ENCODE assay signal across 8 mouse cellular contexts in the genomic region with DNA sequence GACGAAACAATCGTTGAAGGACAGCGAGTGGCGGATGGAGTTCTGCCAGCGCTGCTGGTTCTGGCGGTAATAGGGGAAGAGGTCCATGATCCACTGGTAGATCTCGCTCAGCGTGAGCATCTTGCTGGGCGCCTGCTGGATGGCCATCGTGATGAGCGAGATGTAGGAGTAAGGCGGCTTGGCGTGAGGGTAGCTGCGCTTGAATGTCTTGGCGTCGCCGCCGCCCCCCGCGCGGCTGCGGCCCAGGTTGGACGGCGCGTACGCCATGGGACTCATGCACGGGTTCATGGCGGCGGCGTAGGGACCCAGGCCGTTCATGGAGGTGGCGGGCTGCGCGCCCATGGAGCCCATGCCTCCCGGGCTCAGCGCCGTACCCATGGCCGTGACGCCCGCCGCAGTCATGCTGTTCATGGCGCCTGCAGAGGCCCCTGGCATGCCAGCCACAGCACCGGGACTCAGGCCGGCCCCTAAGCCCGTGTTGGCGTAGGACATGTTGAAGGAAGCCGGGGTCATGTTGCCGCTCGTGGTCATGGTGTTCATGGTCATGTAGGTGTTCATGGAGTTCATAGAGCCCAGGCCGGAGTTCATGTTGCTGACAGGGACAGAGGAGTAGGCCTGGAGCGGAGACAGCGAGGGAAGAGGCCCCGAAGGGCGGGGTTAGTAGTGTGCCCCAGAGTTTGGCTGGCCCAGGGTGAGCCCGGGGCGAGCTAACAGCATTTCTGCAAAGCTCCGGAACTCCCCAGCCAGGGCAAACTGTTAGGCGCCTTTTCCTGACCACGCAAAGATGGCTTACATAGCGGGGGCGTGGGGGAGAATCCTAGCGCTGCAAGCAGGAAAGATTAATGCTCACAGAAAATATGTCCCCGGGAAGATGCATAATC. TPM values are rescaled to one million over a fixed set of nuclear protein-coding genes. Genes with fewer than 3 reads are reported as not detected.
DNase-seq lines count a peak whose midpoint lies in the region; ATAC-seq lines count a peak whose summit lies in the region.

No protein-coding gene starts in this region.

- intact Hi-C loops in left cerebral cortex, postnatal 25 days (cut with DNase I): loop anchor here (10.0 kb wide), 1 partner anchor 558 kb away; no protein-coding TSS in a partner anchor

- H3K4me2 ChIP-seq in forebrain, embryonic 16.5 days (ENCODE audit: low read length): no peak overlapping the region
- H3K4me2 ChIP-seq in forebrain, embryonic 11.5 days (ENCODE audit: low read depth, low read length, severe bottlenecking): peak overlapping the region; percentile 36; the same call in 1 of the 2 replicates
- peak overlapping the region; percentile 44 for H3K4me2 ChIP-seq in limb, embryonic 13.5 days (replicated peaks)
- H3K4me2 ChIP-seq in midbrain, embryonic 15.5 days: peak overlapping the region; percentile 26

- H3K4me1 ChIP-seq in forebrain, embryonic 10.5 days: peaks cover 60% of the 10 kb centered on the region
- H3K4me1 ChIP-seq in forebrain, embryonic 16.5 days (replicated peaks; ENCODE audit: control insufficient read depth, insufficient read depth, low read length): peaks cover 23% of the 10 kb centered on the region
- peaks cover 14% of the 10 kb centered on the region; the same call in 1 of the 2 replicates for H3K4me1 ChIP-seq in forebrain, embryonic 11.5 days (replicated peaks; ENCODE audit: control insufficient read depth, insufficient read depth, low read length)
- peaks cover 37% of the 10 kb centered on the region for H3K4me1 ChIP-seq in limb, embryonic 13.5 days
- peaks cover 25% of the 10 kb centered on the region for H3K4me1 ChIP-seq in midbrain, embryonic 15.5 days

- no peaks in the 10 kb centered on the region for H3K36me3 ChIP-seq in forebrain, embryonic 10.5 days (replicated peaks)
- no peaks in the 10 kb centered on the region for H3K36me3 ChIP-seq in forebrain, embryonic 16.5 days (ENCODE audit: control insufficient read depth, insufficient read depth)
- H3K36me3 ChIP-seq in forebrain, embryonic 11.5 days (ENCODE audit: control insufficient read depth, insufficient read depth, low read length): no peaks in the 10 kb centered on the region
- no peaks in the 10 kb centered on the region for H3K36me3 ChIP-seq in limb, embryonic 13.5 days
- no peaks in the 10 kb centered on the region for H3K36me3 ChIP-seq in midbrain, embryonic 15.5 days (replicated peaks)

- DNase-seq in forebrain, embryonic 10.5 days (ENCODE audit: extremely low spot score, low spot score): peak; percentile 56
- DNase-seq in forebrain, embryonic 11.5 days (ENCODE audit: low spot score): peak; percentile 64
- no peak for DNase-seq in MN1 (ENCODE audit: low spot score)
- no peak for DNase-seq in layer of hippocampus, postnatal 36 days
- no peak for DNase-seq in left cerebral cortex, postnatal 25 days (ENCODE audit: low spot score in 2 of 2)

- under 1% methylated on average over 63 of the region's 63 CpGs for WGBS in forebrain, embryonic 10.5 days
- WGBS in forebrain, embryonic 16.5 days: 2% methylated on average over 54 of the region's 63 CpGs
- WGBS in forebrain, embryonic 11.5 days: 1% methylated on average over 63 of the region's 63 CpGs
- WGBS in limb, embryonic 13.5 days: under 1% methylated on average over 63 of the region's 63 CpGs
- 1% methylated on average over 63 of the region's 63 CpGs for WGBS in midbrain, embryonic 15.5 days

- no peak overlapping the region for H3K9ac ChIP-seq in forebrain, embryonic 16.5 days (replicated peaks; ENCODE audit: low read depth, low read length)
- no peak overlapping the region for H3K9ac ChIP-seq in forebrain, embryonic 11.5 days (ENCODE audit: low read length)
- H3K9ac ChIP-seq in limb, embryonic 13.5 days: no peak overlapping the region
- no peak overlapping the region for H3K9ac ChIP-seq in midbrain, embryonic 15.5 days

- H3K27me3 ChIP-seq in forebrain, embryonic 10.5 days (ENCODE audit: poor library complexity, severe bottlenecking): peaks cover 100% of the 10 kb centered on the region
- peaks cover 68% of the 10 kb centered on the region for H3K27me3 ChIP-seq in forebrain, embryonic 16.5 days (replicated peaks; ENCODE audit: control insufficient read depth, insufficient read depth, low read length)
- peaks cover 79% of the 10 kb centered on the region for H3K27me3 ChIP-seq in forebrain, embryonic 11.5 days (ENCODE audit: control insufficient read depth, insufficient read depth, low read length)
- H3K27me3 ChIP-seq in limb, embryonic 13.5 days: peaks cover 92% of the 10 kb centered on the region
- H3K27me3 ChIP-seq in midbrain, embryonic 15.5 days (replicated peaks): peaks cover 78% of the 10 kb centered on the region

- ATAC-seq in forebrain, embryonic 16.5 days: no peak
- no peak for ATAC-seq in forebrain, embryonic 11.5 days (replicated peaks; ENCODE audit: low FRiP score)
- ATAC-seq in limb, embryonic 13.5 days (ENCODE audit: low FRiP score, low read depth): no peak
- no peak for ATAC-seq in midbrain, embryonic 15.5 days (replicated peaks)

- H3K4me3 ChIP-seq in forebrain, embryonic 10.5 days: peak overlapping the region; percentile 41
- no peak overlapping the region for H3K4me3 ChIP-seq in forebrain, embryonic 16.5 days (replicated peaks; ENCODE audit: low read length)
- H3K4me3 ChIP-seq in forebrain, embryonic 11.5 days (ENCODE audit: low read depth, low read length): peak overlapping the region; percentile 12; the same call in 1 of the 2 replicates
- H3K4me3 ChIP-seq in limb, embryonic 13.5 days: peak overlapping the region; percentile 24
- H3K4me3 ChIP-seq in midbrain, embryonic 15.5 days: peak overlapping the region; percentile 11

- H3K27ac ChIP-seq in forebrain, embryonic 10.5 days: 0 out of 2 replicates have a peak overlapping the region, but pooled peaks have one; percentile 13
- H3K27ac ChIP-seq in forebrain, embryonic 16.5 days (ENCODE audit: low read length): no peak overlapping the region
- H3K27ac ChIP-seq in forebrain, embryonic 11.5 days (ENCODE audit: low read depth, low read length): no peak overlapping the region
- H3K27ac ChIP-seq in limb, embryonic 13.5 days: no peak overlapping the region
- H3K27ac ChIP-seq in midbrain, embryonic 15.5 days: 0 out of 2 replicates have a peak overlapping the region, but pooled peaks have one; percentile 6

- no peaks in the 10 kb centered on the region for H3K9me3 ChIP-seq in forebrain, embryonic 10.5 days
- H3K9me3 ChIP-seq in forebrain, embryonic 16.5 days (ENCODE audit: control insufficient read depth, low read length): no peaks in the 10 kb centered on the region
- H3K9me3 ChIP-seq in forebrain, embryonic 11.5 days (ENCODE audit: control insufficient read depth, low read length): no peaks in the 10 kb centered on the region
- no peaks in the 10 kb centered on the region for H3K9me3 ChIP-seq in limb, embryonic 13.5 days
- H3K9me3 ChIP-seq in midbrain, embryonic 15.5 days: no peaks in the 10 kb centered on the region

RNA-seq across cellular contexts. Expression of a gene that starts 3.7 kb away (rescaled TPM):
- 0.17 and 0.61 TPM in 2 replicates for polyA plus RNA-seq in forebrain, embryonic 10.5 days (2016; fragmentation: Nextera tagmentation; extraction: Ambion mirVana)
- polyA plus RNA-seq in forebrain, embryonic 16.5 days (2015; fragmentation: Nextera tagmentation; extraction: Ambion mirVana): 0.16 TPM in 1 of 2 replicates, not detected in the other
- polyA plus RNA-seq in forebrain, embryonic 11.5 days (2014; fragmentation: Nextera tagmentation; extraction: Ambion mirVana): 1.7 and 1.9 TPM in 2 replicates
- polyA plus RNA-seq in limb, embryonic 13.5 days (2015; fragmentation: Nextera tagmentation; extraction: Ambion mirVana): 0.09 TPM in 1 of 2 replicates, not detected in the other
- 4.2 and 4.3 TPM in 2 replicates for polyA plus RNA-seq in midbrain, embryonic 15.5 days (2015; fragmentation: Nextera tagmentation; extraction: Ambion mirVana)
- not detected for total RNA-seq in layer of hippocampus, postnatal 36 days (2021)
- total RNA-seq in left cerebral cortex, postnatal 25 days (2021): under 1 TPM in 1 of 2 experiments, not detected in 1; 0.18 TPM

RNA-seq across cellular contexts. Expression of a gene that starts 20.9 kb away (rescaled TPM):
- 0.21 and 0.43 TPM in 2 replicates for polyA plus RNA-seq in forebrain, embryonic 10.5 days (2016; fragmentation: Nextera tagmentation; extraction: Ambion mirVana)
- 0.16 and 0.18 TPM in 2 replicates for polyA plus RNA-seq in forebrain, embryonic 16.5 days (2015; fragmentation: Nextera tagmentation; extraction: Ambion mirVana)
- 0.44 and 0.57 TPM in 2 replicates for polyA plus RNA-seq in forebrain, embryonic 11.5 days (2014; fragmentation: Nextera tagmentation; extraction: Ambion mirVana)
- polyA plus RNA-seq in limb, embryonic 13.5 days (2015; fragmentation: Nextera tagmentation; extraction: Ambion mirVana): 0.20 TPM in 2 replicates
- polyA plus RNA-seq in midbrain, embryonic 15.5 days (2015; fragmentation: Nextera tagmentation; extraction: Ambion mirVana): 0.97 and 1.6 TPM in 2 replicates
- total RNA-seq in layer of hippocampus, postnatal 36 days (2021): under 1 TPM; 0.13 to 0.30 TPM
- total RNA-seq in left cerebral cortex, postnatal 25 days (2021): under 1 TPM; 0.09 to 0.46 TPM

Comparison
In these comparisons a context has a peak if more than half of its experiments do, and no peak if none do; other contexts are left out.
1. H3K27ac ChIP-seq: peak in forebrain, embryonic 10.5 days (single experiment) and midbrain, embryonic 15.5 days (single experiment); none in forebrain, embryonic 16.5 days (single experiment), forebrain, embryonic 11.5 days (single experiment) and limb, embryonic 13.5 days (single experiment).
2. DNase-seq: peak in forebrain, embryonic 10.5 days (single experiment) and forebrain, embryonic 11.5 days (single experiment); none in MN1 (single experiment), layer of hippocampus, postnatal 36 days (0 of 2) and left cerebral cortex, postnatal 25 days (0 of 2).